Mouse (Mus musculus) hindbrain, embryonic 14.5 days (tissue): ENCODE measurements around the gene Rpl32. TPM values are rescaled to one million over a fixed set of nuclear protein-coding genes. Genes with fewer than 3 reads are reported as not detected.
A peak's percentile ranks its signal among the peaks of the same experiment; 100 is the strongest.

Experiments
- ATAC-seq: fragments of 200-750 bp; cut with Nextera tagmentation; 2 replicates; pipeline ENCODE4 v1.8.0; 2017; ENCODE audit warnings: moderate number of reproducible peaks, mild to moderate bottlenecking, moderate TSS enrichment, moderate library complexity; ENCODE audit not compliant: low FRiP score
- DNase-seq: peaks from one replicate; pipeline ENCODE4 v3.0.0-alpha.2; 2015; ENCODE audit warnings: low spot score
- H3K27ac ChIP-seq: fragments of 300-500 bp; sonication (generic); 2 replicates; pipeline ENCODE4 v1.5.1; 2014; ENCODE audit warnings: mild to moderate bottlenecking, moderate library complexity
- H3K27me3 ChIP-seq: fragments of 300-500 bp; sonication (generic); 2 replicates; pipeline ENCODE4 v1.6.1; 2014; ENCODE audit warnings: mild to moderate bottlenecking, low read length, mixed read lengths; ENCODE audit not compliant: control insufficient read depth, insufficient read depth
- H3K36me3 ChIP-seq: fragments of 300-500 bp; sonication (generic); replicated peaks from 2 replicates; pipeline ENCODE4 v1.6.1; 2014; ENCODE audit not compliant: control insufficient read depth, insufficient read depth
- H3K4me1 ChIP-seq: fragments of 300-500 bp; sonication (generic); replicated peaks from 2 replicates; pipeline ENCODE4 v1.6.1; 2014; ENCODE audit warnings: antibody characterized with exemption, low read length, mixed read lengths; ENCODE audit not compliant: control insufficient read depth, insufficient read depth
- H3K4me2 ChIP-seq: fragments of 300-500 bp; sonication (generic); replicated peaks from 2 replicates; pipeline ENCODE4 v1.6.1; 2014; ENCODE audit warnings: mild to moderate bottlenecking, moderate library complexity
- H3K4me3 ChIP-seq: fragments of 300-500 bp; sonication (generic); replicated peaks from 2 replicates; pipeline ENCODE4 v1.5.1; 2014; ENCODE audit warnings: mild to moderate bottlenecking, low read length
- H3K9ac ChIP-seq: fragments of 300-500 bp; sonication (generic); 2 replicates; pipeline ENCODE4 v1.6.1; 2014
- H3K9me3 ChIP-seq: fragments of 300-500 bp; sonication (generic); 2 replicates; pipeline ENCODE4 v1.6.1; 2016; ENCODE audit warnings: low read length; ENCODE audit not compliant: control insufficient read depth
- WGBS: fragments of 180-500 bp; shearing (Covaris S2); extraction: QIAGEN DNeasy Blood & Tissue Kit; methylation state at CpG from one replicate; pipeline ENCODE4 v1.1.7; 2014; 5-methylcytosine and 5-hydroxymethylcytosine counted together
- polyA plus RNA-seq: library from polyadenylated mRNA; unstranded; fragments of >200 nt; fragmentation: Nextera tagmentation; extraction: Ambion mirVana; gene quantifications from 2 replicates; pipeline ENCODE4 v1.2.1, GENCODE M21; 2014

Gene Rpl32
- polyA plus RNA-seq, 1 experiment from 2014 or later = 1,238 TPM

DNA sequence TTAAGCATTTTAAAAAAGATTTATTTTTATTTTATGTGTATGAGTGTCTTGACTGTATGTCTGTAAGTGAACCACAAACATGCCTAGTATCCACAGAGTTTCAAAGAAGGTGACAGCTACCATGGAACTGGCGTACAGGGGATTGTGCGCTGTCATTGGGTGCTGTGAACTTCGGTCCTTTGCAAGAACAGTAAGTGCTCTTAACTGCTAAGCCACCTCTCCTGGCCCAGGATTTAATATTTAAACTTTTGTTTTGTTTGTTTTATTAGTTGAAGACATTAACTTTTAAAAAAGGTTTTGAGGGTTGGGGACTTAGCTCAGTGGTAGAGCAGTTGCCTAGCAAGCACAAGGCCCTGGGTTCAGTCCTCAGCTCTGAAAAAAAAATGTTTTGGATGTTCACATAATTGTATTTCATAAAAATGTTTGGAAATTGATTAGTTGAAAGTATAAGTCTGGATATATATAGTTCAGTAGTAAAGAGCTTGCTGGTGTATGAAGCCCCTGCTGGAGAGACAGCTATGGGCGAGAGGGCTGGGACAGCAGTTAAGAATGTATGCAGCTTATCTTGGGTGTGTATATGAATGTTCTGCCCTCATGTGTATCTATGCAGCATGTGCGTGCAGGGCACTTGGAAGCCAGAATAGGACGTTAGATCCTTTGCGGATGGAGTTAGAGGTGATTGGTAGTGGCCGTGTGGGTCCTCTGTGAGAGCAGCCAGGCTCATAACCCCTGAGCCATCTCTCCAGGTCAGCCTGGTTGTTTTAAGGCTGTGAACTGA lies 12.9 kb upstream of the Rpl32 start:
- Histone ChIP-seq H3K27me3 (no peaks in the 10 kb centered on the region), H3K4me3 (no peak overlapping the region), H3K4me1 (no peaks in the 10 kb centered on the region), H3K9ac (no peak overlapping the region), H3K36me3 (no peaks in the 10 kb centered on the region), H3K4me2 (no peak overlapping the region), H3K9me3 (no peaks in the 10 kb centered on the region), H3K27ac (no peak overlapping the region)
- WGBS = 90% methylated on average over 8 of the region's 8 CpGs
- no peak for ATAC-seq
- no peak for DNase-seq

DNA sequence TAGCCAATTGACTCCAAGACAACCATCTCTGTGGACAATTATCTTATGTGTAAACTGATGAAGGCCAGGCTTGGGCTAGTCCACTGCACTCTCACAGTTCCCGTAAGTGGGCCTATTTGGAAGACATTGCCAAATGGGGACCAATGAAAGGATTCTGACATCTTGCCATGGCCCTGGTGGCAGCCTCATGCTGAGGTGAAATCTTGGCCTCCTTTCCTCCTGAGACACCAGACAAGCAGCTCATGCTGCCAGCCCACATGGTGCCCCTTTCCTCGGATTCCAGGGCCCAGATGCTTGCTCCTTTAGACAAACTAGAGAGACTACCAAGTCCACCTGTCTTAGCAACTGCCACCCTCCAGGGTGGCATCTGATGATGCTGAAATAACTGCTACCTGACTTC lies 9.6 kb upstream of the Rpl32 start:
- WGBS = 77% methylated on average over 2 of the region's 2 CpGs
- Histone ChIP-seq H3K4me2 (no peak overlapping the region), H3K27me3 (no peaks in the 10 kb centered on the region), H3K27ac (no peak overlapping the region), H3K4me1 (no peaks in the 10 kb centered on the region), H3K9ac (no peak overlapping the region), H3K4me3 (no peak overlapping the region), H3K9me3 (no peaks in the 10 kb centered on the region), H3K36me3 (no peaks in the 10 kb centered on the region)
- DNase-seq (no peak), ATAC-seq (no peak)

DNA sequence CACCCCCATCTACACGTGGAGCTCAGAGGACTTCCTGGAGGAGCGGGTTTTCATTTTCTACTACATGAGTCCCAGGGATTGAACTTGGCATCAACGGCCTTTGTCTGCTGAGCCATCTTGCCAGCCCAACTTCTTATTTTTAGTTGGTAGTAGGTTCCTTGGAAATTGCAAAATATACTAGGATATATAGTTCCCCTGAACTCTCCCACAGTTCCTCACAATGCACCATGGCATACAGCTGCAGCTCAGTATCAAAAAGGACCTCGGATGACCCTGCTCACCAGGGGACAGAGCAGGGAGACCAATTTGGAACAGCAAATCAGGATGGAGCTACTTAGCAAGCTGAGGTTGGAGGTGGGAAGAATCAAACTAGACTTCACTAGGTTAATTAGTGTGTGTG lies 6.5 kb upstream of the Rpl32 start:
- no peak for DNase-seq
- no peak overlapping the region for H3K4me3 ChIP-seq
- H3K27me3 ChIP-seq = no peaks in the 10 kb centered on the region
- no peak overlapping the region for H3K9ac ChIP-seq
- no peaks in the 10 kb centered on the region for H3K9me3 ChIP-seq
- no peaks in the 10 kb centered on the region for H3K4me1 ChIP-seq
- H3K27ac ChIP-seq = no peak overlapping the region
- 80% methylated on average over 4 of the region's 4 CpGs for WGBS
- H3K4me2 ChIP-seq = no peak overlapping the region
- H3K36me3 ChIP-seq = no peaks in the 10 kb centered on the region
- no peak for ATAC-seq

DNA sequence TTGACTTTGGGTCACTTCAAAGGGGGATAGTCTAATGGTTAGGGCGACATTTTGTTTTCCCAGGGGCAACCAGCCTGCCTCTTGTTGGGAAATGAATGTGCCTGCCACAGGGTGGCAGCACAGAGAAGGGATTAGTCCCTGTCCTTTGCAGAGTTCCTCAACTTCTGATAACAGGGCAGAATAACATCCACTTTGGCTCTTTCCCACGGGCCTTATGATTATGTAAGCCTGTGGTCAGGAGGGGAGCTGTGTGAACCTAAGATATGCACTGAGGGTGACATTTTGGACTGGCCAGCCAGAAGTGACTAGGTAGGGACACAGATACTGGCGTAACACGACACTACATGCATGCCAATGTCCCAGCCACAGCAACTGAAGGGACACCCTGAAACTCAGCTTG lies 5.6 kb upstream of the Rpl32 start:
- no peak for ATAC-seq
- peak; percentile 52 for DNase-seq
- Histone ChIP-seq H3K27me3 (no peaks in the 10 kb centered on the region), H3K9ac (no peak overlapping the region), H3K4me2 (no peak overlapping the region), H3K4me3 (no peak overlapping the region), H3K4me1 (no peaks in the 10 kb centered on the region), H3K27ac (no peak overlapping the region), H3K9me3 (no peaks in the 10 kb centered on the region), H3K36me3 (no peaks in the 10 kb centered on the region)
- WGBS = 34% methylated on average over 4 of the region's 4 CpGs

DNA sequence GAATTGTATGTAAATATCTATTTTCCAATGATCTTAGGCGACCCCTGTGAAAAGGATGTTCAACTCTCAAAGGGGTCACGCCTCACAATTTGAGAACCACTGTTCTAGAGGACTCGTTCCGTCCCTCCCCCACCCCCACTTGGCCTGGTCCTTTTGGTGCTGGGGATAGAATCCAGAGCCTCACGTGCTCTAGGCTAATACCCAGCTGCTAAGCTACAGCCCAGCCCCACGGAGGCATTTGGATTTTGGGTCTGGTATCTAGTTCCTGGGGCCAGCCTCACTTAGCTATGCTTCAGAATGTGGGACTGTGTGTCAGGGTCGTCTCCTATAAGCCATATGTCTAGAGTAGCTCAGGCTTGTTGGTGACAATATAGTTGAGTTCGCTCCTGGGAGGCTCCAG lies 3.1 kb upstream of the Rpl32 start:
- Histone ChIP-seq H3K9me3 (no peaks in the 10 kb centered on the region), H3K36me3 (peaks cover 7% of the 10 kb centered on the region), H3K27ac (no peak overlapping the region), H3K4me2 (no peak overlapping the region), H3K4me3 (no peak overlapping the region), H3K4me1 (peaks cover 11% of the 10 kb centered on the region), H3K9ac (no peak overlapping the region), H3K27me3 (no peaks in the 10 kb centered on the region)
- WGBS = 75% methylated on average over 8 of the region's 8 CpGs
- ATAC-seq (no peak), DNase-seq (no peak)

DNA sequence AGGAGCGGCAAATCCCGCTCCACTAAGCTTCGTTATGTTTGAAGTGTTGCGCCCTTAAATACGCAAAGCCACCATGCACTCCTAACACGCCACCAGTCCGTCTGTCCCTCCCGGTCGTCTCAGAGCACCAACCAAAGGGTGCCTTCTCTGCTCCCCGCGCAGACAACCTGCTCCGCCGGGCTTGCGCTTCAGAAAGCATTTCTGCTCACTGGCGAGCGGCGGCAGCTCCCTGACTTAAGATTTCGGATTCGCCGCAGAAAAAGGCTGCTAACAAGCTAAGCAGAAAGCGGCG lies 405 bp downstream of the Rpl32 start:
- Histone ChIP-seq H3K27me3 (no peaks in the 10 kb centered on the region), H3K9me3 (no peaks in the 10 kb centered on the region), H3K4me3 (peak overlapping the region; percentile 94), H3K4me1 (peaks cover 21% of the 10 kb centered on the region), H3K9ac (peak overlapping the region; percentile 99), H3K4me2 (peak overlapping the region; percentile 84), H3K27ac (peak overlapping the region; percentile 94), H3K36me3 (peaks cover 42% of the 10 kb centered on the region)
- DNase-seq (no peak), ATAC-seq (no peak)
- under 1% methylated on average over 22 of the region's 22 CpGs for WGBS

DNA sequence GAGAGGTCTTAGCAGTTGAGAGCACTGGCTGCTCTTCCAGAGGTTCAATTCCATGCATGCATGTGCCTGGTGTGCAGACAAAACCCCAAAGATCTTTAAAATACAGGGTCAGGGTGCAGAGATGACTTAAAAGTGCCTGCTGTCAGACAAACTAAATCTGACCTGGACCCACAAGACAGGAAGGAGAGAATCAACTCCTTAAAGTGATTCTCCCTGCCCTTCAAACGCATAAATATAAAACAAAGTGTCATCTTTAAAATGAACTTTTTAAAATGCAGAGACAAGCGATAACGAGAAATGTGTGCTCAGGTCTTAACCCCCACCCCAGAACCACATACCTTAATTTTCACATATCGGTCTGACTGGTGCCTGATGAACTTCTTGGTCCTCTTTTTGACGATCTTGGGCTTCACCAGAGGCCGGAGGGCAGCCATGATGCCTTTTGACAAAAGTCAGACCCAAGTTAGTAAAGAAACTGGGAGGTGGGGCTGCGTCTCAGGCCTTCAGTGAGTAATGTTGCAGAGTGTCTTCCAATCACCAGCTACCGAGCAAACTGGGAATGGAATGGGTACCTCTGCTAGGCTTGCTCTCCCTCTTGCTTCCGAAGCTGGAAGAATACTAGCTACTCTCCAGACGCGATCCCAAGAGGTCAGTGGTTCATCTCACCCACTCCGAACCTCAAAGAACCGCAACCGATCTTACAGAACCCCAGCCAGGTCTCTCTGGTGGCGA lies 917 bp downstream of the Rpl32 start:
- peaks cover 21% of the 10 kb centered on the region for H3K4me1 ChIP-seq
- no peaks in the 10 kb centered on the region for H3K9me3 ChIP-seq
- WGBS = 4% methylated on average over 15 of the region's 15 CpGs
- DNase-seq (no peak), ATAC-seq (no peak)
- peak overlapping the region; percentile 94 for H3K27ac ChIP-seq
- H3K27me3 ChIP-seq = no peaks in the 10 kb centered on the region
- H3K4me2 ChIP-seq = peak overlapping the region; percentile 84
- peaks cover 47% of the 10 kb centered on the region for H3K36me3 ChIP-seq
- H3K4me3 ChIP-seq = peak overlapping the region; percentile 94
- peak overlapping the region; percentile 99 for H3K9ac ChIP-seq

DNA sequence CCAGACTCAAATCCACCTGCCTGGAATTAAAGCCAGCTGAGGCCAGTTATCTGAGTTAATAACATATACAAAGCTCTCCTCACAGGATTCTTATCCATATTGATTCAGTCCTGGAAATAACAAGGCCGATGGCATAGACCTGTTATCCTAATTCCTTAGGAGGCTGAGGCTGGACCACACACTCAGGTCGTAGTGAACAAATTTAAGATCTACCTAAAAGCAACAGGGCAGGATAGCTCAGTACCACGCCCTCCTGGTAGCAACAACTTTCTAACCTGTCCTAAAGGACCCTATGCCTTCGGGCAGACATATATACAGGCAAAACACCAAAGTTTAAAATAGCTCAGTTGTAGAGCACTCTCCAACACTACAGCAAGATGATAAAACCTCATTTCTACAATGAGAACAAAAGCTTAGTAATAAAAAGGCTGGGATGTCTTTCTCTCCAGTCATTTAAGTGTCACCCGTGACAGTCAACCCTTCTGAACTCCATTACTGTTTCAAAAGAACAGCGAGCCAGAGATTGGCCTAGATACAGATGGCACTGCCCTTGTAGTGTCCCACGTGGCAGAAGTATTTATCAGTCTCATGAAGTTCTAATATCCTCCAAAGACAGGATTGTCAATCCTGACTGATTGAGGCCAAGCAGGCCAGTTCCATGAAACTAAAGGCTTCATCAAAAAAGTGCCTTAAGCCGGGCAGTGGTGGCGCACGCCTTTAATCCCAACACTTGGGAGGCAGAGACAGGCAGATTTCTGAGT lies 3.9 kb downstream of the Rpl32 start:
- Histone ChIP-seq H3K36me3 (peaks cover 77% of the 10 kb centered on the region), H3K9me3 (no peaks in the 10 kb centered on the region), H3K27ac (no peak overlapping the region), H3K27me3 (no peaks in the 10 kb centered on the region), H3K9ac (no peak overlapping the region), H3K4me1 (peaks cover 21% of the 10 kb centered on the region), H3K4me3 (no peak overlapping the region), H3K4me2 (no peak overlapping the region)
- WGBS = 71% methylated on average over 10 of the region's 10 CpGs
- no peak for ATAC-seq
- DNase-seq = no peak
